Mouse (Mus musculus) CD4-positive helper T cell, adult 2 months (primary cell): ENCODE measurements around the gene Prepl.

ENCODE experiments used
- DNase-seq: peaks from one replicate; pipeline ENCODE4 v3.0.0-alpha.2; 2012; ENCODE audit warnings: low read depth, missing footprints, low spot score

Gene Prepl

GRCm38 (mm10) chr17:85071088-85071775 is 18.8 kb downstream of the Prepl start:
- no peak for DNase-seq

DNA sequence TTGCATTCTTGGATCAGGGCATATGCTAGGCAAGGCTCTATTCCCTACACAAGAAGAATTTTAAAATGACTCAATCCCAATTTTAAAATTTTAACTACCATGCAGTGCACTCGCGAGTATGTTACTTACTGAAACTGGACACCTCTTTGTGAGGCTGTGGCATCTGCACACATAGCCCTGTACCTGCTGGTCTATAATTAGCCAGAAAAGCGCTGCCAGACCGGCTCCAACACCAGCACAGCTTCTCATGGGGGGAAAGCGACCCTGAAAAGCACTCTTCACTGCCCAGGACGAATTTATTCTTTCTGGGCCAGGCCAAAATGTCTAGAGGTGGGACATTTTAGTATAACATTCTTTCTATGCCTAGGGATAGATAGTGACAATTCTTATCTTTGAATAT is 19.4 kb downstream of the Prepl start:
- DNase-seq = no peak

DNA sequence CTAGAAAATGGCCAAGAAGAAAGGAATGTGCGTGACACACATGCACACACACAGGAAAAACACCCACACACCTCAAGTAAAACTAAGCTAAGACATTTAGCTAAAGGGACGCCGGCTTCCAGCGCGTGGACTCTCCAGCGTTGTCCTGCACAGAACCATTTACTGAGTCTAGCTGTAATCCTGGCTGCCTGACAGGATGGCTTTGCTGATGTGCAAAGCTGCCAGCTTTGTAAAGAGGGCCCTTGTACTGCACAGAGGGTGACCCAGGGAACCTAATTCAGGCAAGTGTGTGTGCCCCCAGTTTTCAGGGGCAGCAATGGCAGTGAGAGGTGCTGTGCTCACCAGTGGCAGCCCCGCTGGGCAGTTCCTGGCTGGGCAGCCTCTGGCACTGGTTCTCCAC is 22.7 kb downstream of the Prepl start:
- no peak for DNase-seq

- DNase-seq = no peak
These were observed 26.5 kb downstream of the Prepl start for GRCm38 (mm10) chr17:85063560-85063959.

DNA sequence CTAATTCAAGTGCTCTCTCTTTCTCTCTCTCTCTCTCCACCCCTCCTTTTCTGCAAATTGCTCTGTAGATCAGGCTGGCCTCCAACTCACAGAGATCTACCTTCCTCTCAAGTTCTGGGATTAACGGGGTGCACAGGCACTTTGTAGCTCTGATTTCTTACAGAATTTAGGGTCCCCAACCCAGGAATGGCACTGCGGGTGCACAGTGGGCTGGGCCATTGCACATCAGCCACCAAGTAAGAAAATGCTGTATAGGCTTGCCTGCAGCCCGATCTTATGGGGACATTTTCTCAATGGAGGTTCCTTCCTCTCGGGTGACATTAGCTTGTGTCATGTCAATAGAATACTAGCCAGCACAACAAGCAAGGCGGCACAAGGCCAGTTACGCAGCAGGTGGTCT is 30.9 kb downstream of the Prepl start:
- DNase-seq = no peak

DNA sequence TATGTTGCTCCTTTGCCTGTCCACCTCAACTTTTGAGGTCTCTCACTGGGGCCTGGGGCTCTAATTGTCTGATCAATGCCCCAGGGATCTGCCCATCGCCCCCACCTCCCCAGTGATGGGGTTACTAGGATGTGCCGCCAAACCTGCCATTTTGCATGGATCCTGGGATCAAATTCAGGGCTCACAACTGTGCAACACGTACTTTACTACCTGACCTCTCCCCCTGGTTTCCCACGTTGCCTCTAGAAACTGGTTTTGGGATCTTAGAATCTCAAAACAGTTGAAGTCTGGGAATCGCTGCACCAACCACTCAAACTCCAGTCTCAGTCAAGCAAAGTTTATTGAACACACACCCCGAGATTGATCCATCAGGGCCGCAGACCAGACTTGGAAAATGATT is 31.8 kb downstream of the Prepl start:
- DNase-seq = no peak

- no peak for DNase-seq
These were observed 41.7 kb downstream of the Prepl start for GRCm38 (mm10) chr17:85048379-85048778.

GRCm38 (mm10) chr17:85045160-85045559 is 44.9 kb downstream of the Prepl start:
- DNase-seq = no peak

GRCm38 (mm10) chr17:85044466-85044865 is 45.6 kb downstream of the Prepl start:
- no peak for DNase-seq

- DNase-seq = no peak
These were observed 46.6 kb downstream of the Prepl start for GRCm38 (mm10) chr17:85043404-85043816.

GRCm38 (mm10) chr17:85042419-85042818 is 47.6 kb downstream of the Prepl start:
- DNase-seq = no peak

DNA sequence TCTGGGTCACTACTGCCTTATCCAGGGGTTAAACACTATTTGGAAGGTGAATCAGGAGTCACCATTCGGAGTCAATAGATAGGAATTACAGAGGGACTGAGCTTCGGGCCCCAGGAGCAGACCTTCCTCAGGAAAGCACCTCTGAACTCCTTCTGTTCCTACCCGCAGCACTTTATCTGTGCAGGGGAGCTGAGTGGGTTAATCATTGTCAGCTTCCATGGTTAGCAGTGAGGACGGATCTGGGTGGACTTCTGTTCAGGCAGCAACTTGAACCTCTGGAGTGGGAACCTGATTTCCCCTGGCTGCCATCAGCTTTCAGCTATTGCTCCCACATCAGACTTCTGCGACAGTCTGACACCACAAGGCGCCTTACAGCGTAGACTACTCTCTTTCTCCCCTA is 49.1 kb downstream of the Prepl start:
- DNase-seq = no peak

- no peak for DNase-seq
These were observed 51.3 kb downstream of the Prepl start for GRCm38 (mm10) chr17:85038761-85039160.

- no peak for DNase-seq
These were observed 51.7 kb downstream of the Prepl start for GRCm38 (mm10) chr17:85038311-85038710.

GRCm38 (mm10) chr17:85037855-85038254 is 52.2 kb downstream of the Prepl start:
- no peak for DNase-seq

DNA sequence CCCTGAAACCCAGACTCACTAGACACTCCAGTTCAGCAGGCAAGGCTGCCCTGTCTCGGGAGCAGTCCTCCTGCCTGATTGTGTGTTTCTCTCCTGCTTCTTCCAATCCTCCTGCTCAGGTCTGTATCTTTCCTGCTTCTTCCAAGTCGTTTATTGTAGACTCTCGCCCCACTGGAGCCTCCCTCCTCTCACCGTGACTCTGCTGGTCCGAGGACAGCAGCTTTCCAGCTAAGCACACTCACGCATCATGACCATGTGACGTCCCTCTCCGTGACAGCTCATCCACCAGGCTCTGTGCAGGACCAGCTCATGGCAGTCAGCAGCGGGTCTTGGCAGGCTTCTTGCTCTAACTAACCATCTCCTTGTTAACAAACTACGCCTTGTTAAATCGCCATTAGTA is 56.0 kb downstream of the Prepl start:
- no peak for DNase-seq

GRCm38 (mm10) chr17:85033087-85033486 is 57.0 kb downstream of the Prepl start:
- no peak for DNase-seq

- no peak for DNase-seq
These were observed 59.4 kb downstream of the Prepl start for GRCm38 (mm10) chr17:85030651-85031050.

GRCm38 (mm10) chr17:85028797-85029196 is 61.2 kb downstream of the Prepl start:
- DNase-seq = no peak

DNA sequence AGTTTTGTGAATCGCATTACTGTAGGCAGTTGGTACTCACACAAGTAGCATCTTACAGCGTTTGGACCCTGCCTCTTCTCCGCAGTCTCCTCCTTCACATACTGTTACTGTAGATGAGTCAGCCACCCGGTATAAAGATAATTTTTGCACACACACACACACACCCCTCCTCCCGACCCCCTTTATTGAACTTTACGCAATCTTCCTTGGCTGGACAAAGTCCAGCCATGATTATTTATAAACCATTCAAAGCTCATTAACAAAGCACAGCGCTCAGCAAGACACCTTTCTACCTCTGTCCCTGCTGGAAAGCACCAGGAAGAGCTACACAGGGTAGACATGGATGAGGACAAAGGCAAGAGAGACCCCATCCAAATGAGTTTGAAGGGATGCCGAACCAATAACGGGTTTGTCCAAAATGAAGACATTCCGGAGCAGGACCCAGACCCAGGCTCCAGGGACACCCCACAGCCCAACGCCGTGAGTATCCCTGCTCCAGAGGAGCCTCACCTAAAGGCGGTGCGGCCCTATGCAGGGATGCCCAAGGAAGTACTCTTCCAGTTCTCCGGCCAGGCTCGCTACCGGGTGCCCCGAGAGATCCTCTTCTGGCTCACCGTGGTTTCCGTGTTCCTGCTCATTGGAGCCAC is 61.8 kb downstream of the Prepl start, which contains the start of gene Slc3a1:
TSS of gene Slc3a1 (plus strand) at position 284 of the 647 bp plus-strand sequence.
- DNase-seq = no peak

GRCm38 (mm10) chr17:85027247-85027646 is 62.8 kb downstream of the Prepl start:
- no peak for DNase-seq

- no peak for DNase-seq
These were observed 63.6 kb downstream of the Prepl start for GRCm38 (mm10) chr17:85026436-85026835.

DNA sequence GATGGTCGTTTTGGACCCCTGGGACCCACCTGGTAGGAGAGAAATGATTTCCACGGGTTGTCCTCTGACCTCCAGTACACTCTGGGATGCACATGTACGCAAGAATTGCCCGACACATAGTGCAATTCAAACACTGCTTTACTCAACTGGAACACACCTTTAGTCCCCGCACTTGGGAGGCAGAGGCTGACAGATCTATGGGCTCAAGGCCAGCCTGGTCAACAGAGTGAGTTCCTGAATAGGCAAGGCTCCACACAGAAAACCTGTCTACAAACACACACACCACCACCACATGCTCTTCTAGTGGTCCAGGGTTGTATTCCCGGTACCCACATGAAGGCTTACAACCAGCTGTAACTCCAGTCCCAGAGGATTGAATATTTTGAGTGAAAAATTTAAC is 64.9 kb downstream of the Prepl start:
- no peak for DNase-seq
